Mouse (Mus musculus): ENCODE data around the gene Ltb4r2. TPM values are rescaled to one million over a fixed set of nuclear protein-coding genes. Genes with fewer than 3 reads are reported as not detected.

Ltb4r2 gene
- polyA plus RNA-seq, 2 experiments from 2014 or later: 0.08 TPM; not detected in 1

- no peak for ATAC-seq
These were observed 24.0 kb upstream of the Ltb4r2 start for GRCm38 (mm10) chr14:55737086-55737687.

- peak; percentile 84 for ATAC-seq
These were observed 17.5 kb upstream of the Ltb4r2 start for GRCm38 (mm10) chr14:55743711-55744110.

GRCm38 (mm10) chr14:55745180-55745860, 15.9 kb upstream of the Ltb4r2 start, which contains the start of the genes Dhrs1 and Nop9:
Gene Dhrs1 (minus strand): TSS chr14:55745690.
Gene Nop9 (plus strand): TSS chr14:55745693.
- ATAC-seq: peak; percentile 74

- peak; percentile 28 for ATAC-seq
These were observed 15.4 kb upstream of the Ltb4r2 start for GRCm38 (mm10) chr14:55745861-55746237.

- no peak for ATAC-seq
These were observed 14.0 kb upstream of the Ltb4r2 start for GRCm38 (mm10) chr14:55747051-55747847.

- ATAC-seq: no peak
These were observed 3.7 kb upstream of the Ltb4r2 start for GRCm38 (mm10) chr14:55757566-55757965.

GRCm38 (mm10) chr14:55758363-55758784, 2.9 kb upstream of the Ltb4r2 start, which contains the start of gene Cideb:
Gene Cideb (minus strand): TSS chr14:55758458.
- peak; percentile 54 for ATAC-seq

GRCm38 (mm10) chr14:55760156-55760555, 1.1 kb upstream of the Ltb4r2 start:
- ATAC-seq: peak; percentile 75

GRCm38 (mm10) chr14:55762001-55762821, 983 bp downstream of the Ltb4r2 start:
- no peak for ATAC-seq

GRCm38 (mm10) chr14:55763166-55763565, 1.9 kb downstream of the Ltb4r2 start:
- ATAC-seq: no peak

GRCm38 (mm10) chr14:55765696-55766095, 4.5 kb downstream of the Ltb4r2 start, which contains the start of gene Ltb4r1:
Gene Ltb4r1 (plus strand): TSS chr14:55765962.
- no peak for ATAC-seq

GRCm38 (mm10) chr14:55767519-55768414, 6.5 kb downstream of the Ltb4r2 start:
- peak; percentile 74 for ATAC-seq

GRCm38 (mm10) chr14:55768555-55768954, 7.3 kb downstream of the Ltb4r2 start:
- no peak for ATAC-seq

GRCm38 (mm10) chr14:55769087-55769703, 8.0 kb downstream of the Ltb4r2 start:
- ATAC-seq: no peak

- ATAC-seq: no peak
These were observed 15.5 kb downstream of the Ltb4r2 start for GRCm38 (mm10) chr14:55776711-55777110.

- no peak for ATAC-seq
These were observed 15.9 kb downstream of the Ltb4r2 start for GRCm38 (mm10) chr14:55777176-55777575.

GRCm38 (mm10) chr14:55777806-55778205, 16.6 kb downstream of the Ltb4r2 start:
- no peak for ATAC-seq

GRCm38 (mm10) chr14:55778686-55779085, 17.5 kb downstream of the Ltb4r2 start:
- no peak for ATAC-seq

GRCm38 (mm10) chr14:55779656-55780055, 18.4 kb downstream of the Ltb4r2 start:
- no peak for ATAC-seq

- ATAC-seq: no peak
These were observed 19.5 kb downstream of the Ltb4r2 start for GRCm38 (mm10) chr14:55780736-55781135.

- peak; percentile 84 for ATAC-seq
These were observed 20.1 kb downstream of the Ltb4r2 start for GRCm38 (mm10) chr14:55781310-55781709.

Data from CD4-positive, CD25-positive, alpha-beta regulatory T cell, adult 4 months (primary cell).